Mouse (Mus musculus) E14TG2a.4 (cell line): Measurements from ENCODE around the gene Cdc42ep5.
"Not testable (repeated sequence)": the region's sequence is repeated elsewhere in the genome, so short reads cannot be mapped to it uniquely, and the experiment has no call there.

ENCODE experiments used
- CTCF ChIP-seq: conservative IDR thresholded peaks from 2 replicates; pipeline ENCODE4 v1.5.1; 2014; ENCODE audit warnings: low read length
- NANOG ChIP-seq: IDR thresholded peaks from 2 replicates; pipeline ENCODE4 v1.6.1; 2014; ENCODE audit warnings: borderline replicate concordance, low read length, mixed read lengths

GRCm38 (mm10) chr7:4213436-4213835 lies 48.8 kb upstream of the Cdc42ep5 start:
- not testable (repeated sequence) for TF ChIP-seq CTCF
- peak; percentile 37; the same call in 1 of the 2 replicates for TF ChIP-seq NANOG
